In the genomic region with DNA sequence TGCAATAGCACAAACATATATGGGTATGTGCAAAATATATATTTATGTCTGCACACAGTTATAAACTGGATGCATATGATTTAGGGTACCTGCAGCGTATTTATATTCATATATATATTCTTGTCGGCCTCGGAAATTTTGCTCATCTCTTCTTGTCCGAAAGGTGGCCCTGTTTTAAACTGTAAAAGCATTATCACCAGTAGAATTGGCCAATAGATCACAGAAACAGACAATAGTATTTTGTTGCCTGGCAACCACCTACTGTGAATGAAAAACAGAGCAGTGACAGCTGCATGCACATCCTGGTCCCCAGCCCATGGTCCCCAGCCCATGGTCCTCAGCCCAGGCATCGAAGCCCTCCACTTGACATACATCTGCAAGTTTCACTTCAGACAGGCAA, we compare ENCODE assay signal across 15 mouse cellular contexts. TPM values are rescaled to one million over a fixed set of nuclear protein-coding genes. Genes with fewer than 3 reads are reported as not detected.
A peak's percentile ranks its signal among the peaks of the same experiment; 100 is the strongest.
DNase-seq lines count a peak whose midpoint lies in the region; ATAC-seq and TF ChIP-seq lines count a peak whose summit lies in the region.
"Had no signal": no experiment of that assay in that cellular context is flagged by ENCODE, and none has a peak within 500 bp of the region (broad histone marks: within the 10 kb centered on the region; RNA-seq: fewer than 3 reads in every experiment).

No protein-coding gene starts in this region.

- TF ChIP-seq CTCF in heart, adult 2 months (IDR thresholded peaks at IDR 0.05): no peak

- H3K9ac ChIP-seq in midbrain, embryonic 11.5 days (ENCODE audit: low read length): no peak overlapping the region
- no peak overlapping the region for H3K9ac ChIP-seq in hindbrain, embryonic 12.5 days
- H3K9ac ChIP-seq in midbrain, embryonic 15.5 days: no peak overlapping the region
- H3K9ac ChIP-seq in kidney, embryonic 14.5 days (ENCODE audit: low read depth, low read length): no peak overlapping the region
- no peak overlapping the region for H3K9ac ChIP-seq in heart, adult 2 months (ENCODE audit: low read depth, low read length)
- H3K9ac ChIP-seq: lung, embryonic 14.5 days had no signal

- H3K4me1 ChIP-seq in midbrain, embryonic 11.5 days (ENCODE audit: control insufficient read depth, insufficient read depth, low read length): peaks cover 7% of the 10 kb centered on the region; the same call in 1 of the 2 replicates
- H3K4me1 ChIP-seq in midbrain, embryonic 10.5 days: peaks cover 35% of the 10 kb centered on the region
- peaks cover 33% of the 10 kb centered on the region for H3K4me1 ChIP-seq in hindbrain, embryonic 12.5 days
- peaks cover 54% of the 10 kb centered on the region for H3K4me1 ChIP-seq in midbrain, embryonic 15.5 days
- H3K4me1 ChIP-seq in kidney, embryonic 14.5 days (ENCODE audit: control insufficient read depth, insufficient read depth, low read length): no peaks in the 10 kb centered on the region; the same call in none of the 2 replicates
- H3K4me1 ChIP-seq in heart, adult 2 months (ENCODE audit: control insufficient read depth, insufficient read depth, low read length): no peaks in the 10 kb centered on the region

- no peak overlapping the region for H3K4me3 ChIP-seq in midbrain, embryonic 11.5 days (ENCODE audit: low read depth, low read length)
- no peak overlapping the region for H3K4me3 ChIP-seq in midbrain, embryonic 10.5 days
- H3K4me3 ChIP-seq in hindbrain, embryonic 12.5 days: peak overlapping the region; percentile 8; the same call in 1 of the 2 replicates
- H3K4me3 ChIP-seq in midbrain, embryonic 15.5 days: peak overlapping the region; percentile 76
- H3K4me3 ChIP-seq in kidney, embryonic 14.5 days (ENCODE audit: low read length): no peak overlapping the region
- H3K4me3 ChIP-seq in heart, adult 2 months: no peak overlapping the region

- H3K79me2 ChIP-seq in heart, adult 2 months (replicated peaks; ENCODE audit: control insufficient read depth, insufficient read depth, low read length): no peaks in the 10 kb centered on the region

- no peaks in the 10 kb centered on the region for H3K9me3 ChIP-seq in midbrain, embryonic 11.5 days (ENCODE audit: control insufficient read depth, low read length)
- H3K9me3 ChIP-seq in midbrain, embryonic 10.5 days (replicated peaks): no peaks in the 10 kb centered on the region
- H3K9me3 ChIP-seq in hindbrain, embryonic 12.5 days (replicated peaks): no peaks in the 10 kb centered on the region
- no peaks in the 10 kb centered on the region for H3K9me3 ChIP-seq in midbrain, embryonic 15.5 days
- no peaks in the 10 kb centered on the region for H3K9me3 ChIP-seq in kidney, embryonic 14.5 days (ENCODE audit: control insufficient read depth, low read length)

- no peak for TF ChIP-seq POLR2A in heart, adult 2 months (IDR thresholded peaks at IDR 0.05; ENCODE audit: insufficient read depth, low read depth, low read length)

- no peak overlapping the region for H3K4me2 ChIP-seq in midbrain, embryonic 11.5 days
- peak overlapping the region; percentile 91 for H3K4me2 ChIP-seq in hindbrain, embryonic 12.5 days (replicated peaks)
- peak overlapping the region; percentile 76 for H3K4me2 ChIP-seq in midbrain, embryonic 15.5 days
- no peak overlapping the region for H3K4me2 ChIP-seq in kidney, embryonic 14.5 days (replicated peaks; ENCODE audit: low read depth, low read length)
- H3K4me2 ChIP-seq: lung, embryonic 14.5 days had no signal

- H3K36me3 ChIP-seq in midbrain, embryonic 11.5 days (ENCODE audit: control insufficient read depth, insufficient read depth, low read length): no peaks in the 10 kb centered on the region
- H3K36me3 ChIP-seq in midbrain, embryonic 10.5 days: no peaks in the 10 kb centered on the region
- H3K36me3 ChIP-seq in hindbrain, embryonic 12.5 days: no peaks in the 10 kb centered on the region
- H3K36me3 ChIP-seq in midbrain, embryonic 15.5 days (replicated peaks): no peaks in the 10 kb centered on the region
- H3K36me3 ChIP-seq in kidney, embryonic 14.5 days (ENCODE audit: control insufficient read depth, insufficient read depth, low read length): no peaks in the 10 kb centered on the region
- H3K36me3 ChIP-seq in heart, adult 2 months (ENCODE audit: control insufficient read depth, insufficient read depth, low read length): no peaks in the 10 kb centered on the region
- H3K36me3 ChIP-seq: G1E had no signal

- no peak for TF ChIP-seq EP300 in heart, adult 2 months (IDR thresholded peaks at IDR 0.05; ENCODE audit: insufficient read depth, low read depth, low read length)

- no peak for ATAC-seq in midbrain, embryonic 11.5 days (ENCODE audit: low FRiP score)
- no peak for ATAC-seq in hindbrain, embryonic 12.5 days (ENCODE audit: low FRiP score)
- ATAC-seq in midbrain, embryonic 15.5 days (replicated peaks): no peak
- no peak for ATAC-seq in kidney, embryonic 14.5 days (ENCODE audit: low FRiP score, low TSS enrichment)

- 85% methylated on average over 5 of the region's 5 CpGs for WGBS in midbrain, embryonic 11.5 days
- 88% methylated on average over 5 of the region's 5 CpGs for whole genome bisulfite sequencing in midbrain, embryonic 10.5 days
- 64% methylated on average over 5 of the region's 5 CpGs for WGBS in hindbrain, embryonic 12.5 days
- 49% methylated on average over 5 of the region's 5 CpGs for WGBS in midbrain, embryonic 15.5 days
- 82% methylated on average over 5 of the region's 5 CpGs for WGBS in kidney, embryonic 14.5 days
- WGBS in heart, adult 2 months: 81% methylated on average over 5 of the region's 5 CpGs

- H3K27ac ChIP-seq in midbrain, embryonic 11.5 days (ENCODE audit: low read depth, low read length): no peak overlapping the region
- no peak overlapping the region for H3K27ac ChIP-seq in midbrain, embryonic 10.5 days (replicated peaks)
- peak overlapping the region; percentile 44; the same call in 1 of the 2 replicates for H3K27ac ChIP-seq in hindbrain, embryonic 12.5 days
- peak overlapping the region; percentile 54 for H3K27ac ChIP-seq in midbrain, embryonic 15.5 days
- no peak overlapping the region for H3K27ac ChIP-seq in kidney, embryonic 14.5 days (ENCODE audit: low read depth, low read length)
- H3K27ac ChIP-seq in heart, adult 2 months: no peak overlapping the region
- H3K27ac ChIP-seq: macrophage had no signal

- H3K27me3 ChIP-seq in midbrain, embryonic 11.5 days (ENCODE audit: control insufficient read depth, insufficient read depth, low read length): no peaks in the 10 kb centered on the region
- peaks cover 15% of the 10 kb centered on the region for H3K27me3 ChIP-seq in midbrain, embryonic 10.5 days (ENCODE audit: low read depth, poor library complexity, severe bottlenecking)
- H3K27me3 ChIP-seq in hindbrain, embryonic 12.5 days: no peaks in the 10 kb centered on the region
- no peaks in the 10 kb centered on the region for H3K27me3 ChIP-seq in midbrain, embryonic 15.5 days (replicated peaks)
- peaks cover 11% of the 10 kb centered on the region for H3K27me3 ChIP-seq in kidney, embryonic 14.5 days (ENCODE audit: control insufficient read depth, insufficient read depth, low read length)
- peaks cover 13% of the 10 kb centered on the region for H3K27me3 ChIP-seq in heart, adult 2 months (ENCODE audit: control insufficient read depth, insufficient read depth, low read length)

- intact Hi-C loops in heart, adult 2 months (cut with DNase I): loop anchor here (10.0 kb wide), 1 partner anchor 95 kb away; no protein-coding TSS in a partner anchor

- DNase-seq in midbrain, embryonic 11.5 days (ENCODE audit: low spot score, missing footprints): peak; percentile 31
- no peak for DNase-seq in midbrain, embryonic 10.5 days (ENCODE audit: low spot score)
- DNase-seq in testis, postnatal 10 days (ENCODE audit: low spot score): no peak
- DNase-seq in heart, adult 2 months: no peak
- DNase-seq: adrenal gland, postnatal 10 days; cerebellum, adult 9-11 months; kidney, postnatal 14 days; lung, embryonic 14.5 days; right cerebral cortex, postnatal 25 days had no signal

RNA-seq across cellular contexts. Expression of gene Enox1, which starts 2.8 kb away (rescaled TPM):
- 12.8 and 13.2 TPM in 2 replicates for polyA plus RNA-seq in midbrain, embryonic 11.5 days (2014; fragmentation: Nextera tagmentation; extraction: Ambion mirVana)
- 9.7 and 14.4 TPM in 2 replicates for polyA plus RNA-seq in midbrain, embryonic 10.5 days (2016; fragmentation: Nextera tagmentation; extraction: Ambion mirVana)
- 36.7 and 37.9 TPM in 2 replicates for polyA plus RNA-seq in hindbrain, embryonic 12.5 days (2016; fragmentation: Nextera tagmentation; extraction: Ambion mirVana)
- 47.6 and 49.4 TPM in 2 replicates for polyA plus RNA-seq in midbrain, embryonic 15.5 days (2015; fragmentation: Nextera tagmentation; extraction: Ambion mirVana)
- 3.6 and 7.0 TPM in 2 replicates for polyA plus RNA-seq in kidney, embryonic 14.5 days (2014; fragmentation: Nextera tagmentation; extraction: Ambion mirVana)
- under 1 TPM; 0.78 to 0.80 TPM for total RNA-seq in heart, adult 2 months (2021)
- polyA plus RNA-seq in heart, adult 2 months (2012; rRNA removed): 0.23 and 0.47 TPM in 2 replicates
- polyA plus RNA-seq: G1E; liver, adult 2 months; macrophage had no signal

Comparison
In these comparisons a context has a peak if more than half of its experiments do, and no peak if none do; other contexts are left out.
1. H3K27ac ChIP-seq: peak in hindbrain, embryonic 12.5 days (single experiment) and midbrain, embryonic 15.5 days (single experiment); none in midbrain, embryonic 11.5 days (single experiment), midbrain, embryonic 10.5 days (single experiment), kidney, embryonic 14.5 days (single experiment) and heart, adult 2 months (single experiment).
2. H3K4me2 ChIP-seq: peak in hindbrain, embryonic 12.5 days (single experiment) and midbrain, embryonic 15.5 days (single experiment); none in midbrain, embryonic 11.5 days (single experiment) and kidney, embryonic 14.5 days (single experiment).
3. H3K4me3 ChIP-seq: peak in hindbrain, embryonic 12.5 days (single experiment) and midbrain, embryonic 15.5 days (single experiment); none in midbrain, embryonic 11.5 days (single experiment), midbrain, embryonic 10.5 days (single experiment), kidney, embryonic 14.5 days (single experiment) and heart, adult 2 months (single experiment).